Mouse (Mus musculus) telencephalon, adult 2 months (tissue): ENCODE data around the gene Ddah1.
A peak's percentile ranks its signal among the peaks of the same experiment; 100 is the strongest.

ENCODE experiments used
- DNase-seq: peaks from one replicate; pipeline ENCODE4 v3.0.0-alpha.2; 2011; ENCODE audit warnings: low read depth, low spot score

Gene Ddah1

GRCm38 (mm10) chr3:145763642-145763972 lies 5.1 kb downstream of the Ddah1 start:
- no peak for DNase-seq

GRCm38 (mm10) chr3:145764416-145764815 lies 5.9 kb downstream of the Ddah1 start:
- no peak for DNase-seq

- DNase-seq, result no peak
These were observed 10.0 kb downstream of the Ddah1 start for GRCm38 (mm10) chr3:145768439-145768838.

GRCm38 (mm10) chr3:145773384-145773783 lies 14.9 kb downstream of the Ddah1 start:
- DNase-seq, result no peak

GRCm38 (mm10) chr3:145774336-145774735 lies 15.9 kb downstream of the Ddah1 start:
- DNase-seq, result no peak

- DNase-seq, result no peak
These were observed 16.8 kb downstream of the Ddah1 start for GRCm38 (mm10) chr3:145775236-145775635.

- DNase-seq, result no peak
These were observed 17.4 kb downstream of the Ddah1 start for GRCm38 (mm10) chr3:145775862-145776261.

GRCm38 (mm10) chr3:145777006-145777405 lies 18.5 kb downstream of the Ddah1 start:
- DNase-seq, result peak; percentile 24

- no peak for DNase-seq
These were observed 20.0 kb downstream of the Ddah1 start for GRCm38 (mm10) chr3:145778406-145778922.

GRCm38 (mm10) chr3:145779279-145779973 lies 21.0 kb downstream of the Ddah1 start:
- DNase-seq, result no peak

GRCm38 (mm10) chr3:145780784-145781442 lies 22.4 kb downstream of the Ddah1 start:
- no peak for DNase-seq

GRCm38 (mm10) chr3:145785244-145785643 lies 26.8 kb downstream of the Ddah1 start:
- DNase-seq, result no peak

GRCm38 (mm10) chr3:145787303-145787702 lies 28.8 kb downstream of the Ddah1 start:
- no peak for DNase-seq

GRCm38 (mm10) chr3:145789114-145789513 lies 30.6 kb downstream of the Ddah1 start:
- no peak for DNase-seq

- DNase-seq, result no peak
These were observed 31.8 kb downstream of the Ddah1 start for GRCm38 (mm10) chr3:145790233-145790632.

GRCm38 (mm10) chr3:145790709-145791108 lies 32.2 kb downstream of the Ddah1 start:
- DNase-seq, result no peak

- no peak for DNase-seq
These were observed 35.9 kb downstream of the Ddah1 start for GRCm38 (mm10) chr3:145794355-145794754.

- DNase-seq, result no peak
These were observed 37.4 kb downstream of the Ddah1 start for GRCm38 (mm10) chr3:145795896-145796295.

- no peak for DNase-seq
These were observed 39.6 kb downstream of the Ddah1 start for GRCm38 (mm10) chr3:145798042-145798441.

GRCm38 (mm10) chr3:145798751-145799188 lies 40.3 kb downstream of the Ddah1 start:
- no peak for DNase-seq

GRCm38 (mm10) chr3:145799365-145799764 lies 40.9 kb downstream of the Ddah1 start:
- no peak for DNase-seq

- no peak for DNase-seq
These were observed 43.6 kb downstream of the Ddah1 start for GRCm38 (mm10) chr3:145802106-145802505.

GRCm38 (mm10) chr3:145805848-145806247 lies 47.4 kb downstream of the Ddah1 start:
- no peak for DNase-seq
